Mouse (Mus musculus) hindbrain, postnatal 0 days (tissue): ENCODE data around the gene Dgkd. TPM values are rescaled to one million over a fixed set of nuclear protein-coding genes. Genes with fewer than 3 reads are reported as not detected.

Source experiments
- ATAC-seq: fragments of 200-750 bp; cut with Nextera tagmentation; 2 replicates; pipeline ENCODE4 v1.8.0; 2017; ENCODE audit warnings: mild to moderate bottlenecking, moderate TSS enrichment, moderate library complexity
- DNase-seq: peaks from one replicate; pipeline ENCODE4 v3.0.0-alpha.2; 2015; ENCODE audit warnings: low spot score
- H3K27ac ChIP-seq: fragments of 300-500 bp; sonication (generic); 2 replicates; pipeline ENCODE4 v1.5.1; 2014; ENCODE audit warnings: mild to moderate bottlenecking
- H3K27me3 ChIP-seq: fragments of 300-500 bp; sonication (generic); 2 replicates; pipeline ENCODE4 v1.6.1; 2014; ENCODE audit warnings: low read length, mixed read lengths; ENCODE audit not compliant: insufficient read depth
- H3K36me3 ChIP-seq: fragments of 300-500 bp; sonication (generic); 2 replicates; pipeline ENCODE4 v1.6.1; 2014; ENCODE audit warnings: low read length, mixed read lengths; ENCODE audit not compliant: insufficient read depth
- H3K4me1 ChIP-seq: fragments of 300-500 bp; sonication (generic); 2 replicates; pipeline ENCODE4 v1.6.1; 2014; ENCODE audit warnings: antibody characterized with exemption, low read length, mixed read lengths; ENCODE audit not compliant: insufficient read depth
- H3K4me2 ChIP-seq: fragments of 300-500 bp; sonication (generic); 2 replicates; pipeline ENCODE4 v1.6.1; 2014; ENCODE audit warnings: low read depth, mild to moderate bottlenecking, low read length, moderate library complexity, mixed read lengths
- H3K4me3 ChIP-seq: fragments of 300-500 bp; sonication (generic); 2 replicates; pipeline ENCODE4 v1.5.1; 2014; ENCODE audit warnings: low read length
- H3K9ac ChIP-seq: fragments of 300-500 bp; sonication (generic); replicated peaks from 2 replicates; pipeline ENCODE4 v1.6.1; 2014; ENCODE audit warnings: mild to moderate bottlenecking, low read length, moderate library complexity, mixed read lengths
- H3K9me3 ChIP-seq: fragments of 300-500 bp; sonication (generic); 2 replicates; pipeline ENCODE4 v1.6.1; 2016; ENCODE audit warnings: low read length, mixed read lengths
- CTCF ChIP-seq: IDR thresholded peaks from 2 replicates; pipeline ENCODE4 v1.5.1; 2016; ENCODE audit warnings: antibody characterized with exemption, control low read depth, low read depth
- WGBS: fragments of 180-500 bp; shearing (Covaris S2); extraction: QIAGEN DNeasy Blood & Tissue Kit; methylation state at CpG from one replicate; pipeline ENCODE4 v1.1.7; 2014; 5-methylcytosine and 5-hydroxymethylcytosine counted together
- polyA plus RNA-seq: library from polyadenylated mRNA; unstranded; fragments of >200 nt; fragmentation: Nextera tagmentation; extraction: Ambion mirVana; gene quantifications from 2 replicates; pipeline ENCODE4 v1.2.1, GENCODE M21; 2015
- total RNA-seq: library from RNA; depleted of rRNA; stranded (reverse); fragments of >200 nt; gene quantifications from 2 replicates; pipeline ENCODE4 v1.2.3, GENCODE M21; 2014

Gene Dgkd
- total and polyA plus RNA-seq, 2 experiments from 2014 or later: 33.5 to 78.0 TPM

DNA sequence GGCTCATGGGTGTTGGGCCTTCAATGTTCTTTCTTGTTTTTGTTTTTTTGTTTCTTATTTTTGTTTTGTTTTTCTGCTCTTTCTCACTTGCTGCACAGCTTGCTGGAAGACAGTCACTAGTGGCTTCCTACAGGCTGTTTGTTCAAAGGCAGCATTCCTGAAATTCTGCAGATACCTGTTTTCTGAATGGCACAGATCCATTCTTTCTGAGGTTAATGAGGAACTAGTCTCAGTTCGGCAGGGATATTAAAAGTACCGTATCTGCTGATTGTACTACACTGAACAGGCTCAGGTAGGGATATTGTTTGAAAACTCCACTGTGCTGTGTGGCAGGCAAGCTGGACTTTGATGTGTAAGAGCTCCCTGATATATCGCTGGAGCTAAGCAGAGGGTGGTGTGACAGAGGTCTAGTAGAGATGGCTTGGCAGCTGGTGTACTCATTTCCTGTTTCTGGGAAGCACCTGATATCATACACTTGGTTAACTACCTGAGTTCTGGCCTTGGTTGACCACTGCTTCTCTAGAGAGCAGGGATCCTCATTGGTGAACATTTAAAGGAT lies 67.0 kb downstream of the Dgkd start:
- H3K36me3 ChIP-seq: peaks cover 40% of the 10 kb centered on the region
- no peak overlapping the region for H3K9ac ChIP-seq
- no peak overlapping the region for H3K4me3 ChIP-seq
- ATAC-seq: no peak
- H3K27ac ChIP-seq: no peak overlapping the region
- TF ChIP-seq CTCF: no peak
- no peak overlapping the region for H3K4me2 ChIP-seq
- H3K4me1 ChIP-seq: no peaks in the 10 kb centered on the region
- DNase-seq: no peak
- no peaks in the 10 kb centered on the region for H3K9me3 ChIP-seq
- no peaks in the 10 kb centered on the region for H3K27me3 ChIP-seq
- WGBS: 88% methylated on average over 3 of the region's 3 CpGs

DNA sequence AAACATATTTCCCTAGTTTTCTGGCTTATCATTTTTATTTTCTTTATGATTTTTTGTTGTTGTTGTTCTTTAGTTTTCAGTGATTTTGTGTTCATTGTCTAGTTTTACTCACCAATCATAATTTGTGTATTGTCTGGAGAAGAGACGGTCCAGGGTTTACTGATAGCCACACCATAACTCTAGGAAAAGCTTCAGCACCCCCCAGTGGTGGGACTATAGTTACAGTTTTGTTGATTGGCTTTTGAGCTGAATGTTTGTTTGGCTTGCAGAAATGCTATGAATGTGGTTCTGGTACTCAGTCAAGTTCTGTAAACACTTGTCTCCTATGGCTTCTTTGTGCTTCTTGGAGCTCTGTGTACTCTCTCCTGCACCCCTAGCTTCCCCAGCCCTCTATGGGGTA lies 69.6 kb downstream of the Dgkd start:
- Histone ChIP-seq H3K4me2 (no peak overlapping the region), H3K27ac (no peak overlapping the region), H3K9me3 (no peaks in the 10 kb centered on the region), H3K4me3 (no peak overlapping the region), H3K36me3 (peaks cover 58% of the 10 kb centered on the region), H3K9ac (no peak overlapping the region), H3K27me3 (no peaks in the 10 kb centered on the region), H3K4me1 (no peaks in the 10 kb centered on the region)
- WGBS: 28% methylated on average over 1 of the region's 1 CpGs
- peak; percentile 50 for DNase-seq
- ATAC-seq: no peak
- peak; percentile 64 for TF ChIP-seq CTCF

DNA sequence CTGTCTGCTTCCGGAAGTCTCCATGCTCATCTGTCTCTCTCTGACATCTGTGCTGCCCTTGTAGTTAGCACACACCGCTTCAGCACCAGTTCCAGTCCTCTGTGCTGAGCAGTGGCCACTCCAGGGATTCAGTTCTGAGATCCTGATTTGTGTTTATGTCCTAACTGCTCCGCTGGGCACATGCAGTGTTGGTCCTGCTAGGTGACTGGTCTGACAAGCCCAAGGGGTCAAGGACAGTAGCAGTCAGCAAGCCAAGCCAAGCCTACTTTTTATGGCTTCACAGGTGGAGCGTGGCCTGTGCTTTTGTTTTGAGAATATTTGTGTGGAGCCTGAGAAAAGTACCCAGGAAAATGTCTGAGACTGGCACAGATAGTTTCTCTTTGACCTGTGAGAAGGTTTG lies 71.8 kb downstream of the Dgkd start:
- 89% methylated on average over 4 of the region's 4 CpGs for WGBS
- Histone ChIP-seq H3K27ac (no peak overlapping the region), H3K36me3 (peaks cover 55% of the 10 kb centered on the region), H3K9ac (no peak overlapping the region), H3K4me3 (no peak overlapping the region), H3K4me1 (no peaks in the 10 kb centered on the region), H3K4me2 (no peak overlapping the region), H3K27me3 (no peaks in the 10 kb centered on the region), H3K9me3 (no peaks in the 10 kb centered on the region)
- ATAC-seq (no peak), DNase-seq (no peak)
- no peak for TF ChIP-seq CTCF

DNA sequence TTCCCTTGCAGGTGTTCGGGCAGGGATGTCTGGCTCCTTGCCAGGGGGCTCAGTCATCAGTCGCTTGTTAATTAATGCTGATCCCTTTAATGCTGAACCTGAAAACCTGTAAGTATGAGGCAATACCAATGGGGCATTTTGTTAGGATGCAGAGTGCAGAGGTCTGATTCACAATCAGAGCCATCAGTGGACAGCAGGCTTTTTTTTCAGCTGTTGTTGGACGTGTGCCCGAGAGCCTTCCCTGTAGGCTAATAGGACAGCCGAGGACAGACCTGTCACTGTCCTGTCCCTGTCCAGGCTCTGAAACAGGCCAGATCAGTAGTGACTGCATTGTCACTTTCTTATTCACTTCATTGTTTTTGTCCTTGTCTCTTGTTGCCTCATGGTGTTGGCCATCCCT lies 76.6 kb downstream of the Dgkd start:
- WGBS: 60% methylated on average over 5 of the region's 5 CpGs
- H3K27ac ChIP-seq: no peak overlapping the region
- H3K9ac ChIP-seq: no peak overlapping the region
- H3K4me2 ChIP-seq: no peak overlapping the region
- H3K36me3 ChIP-seq: peaks cover 43% of the 10 kb centered on the region; the same call in 1 of the 2 replicates
- DNase-seq: peak; percentile 40
- TF ChIP-seq CTCF: no peak
- no peaks in the 10 kb centered on the region for H3K27me3 ChIP-seq
- no peaks in the 10 kb centered on the region for H3K9me3 ChIP-seq
- H3K4me1 ChIP-seq: no peaks in the 10 kb centered on the region
- no peak for ATAC-seq
- H3K4me3 ChIP-seq: no peak overlapping the region

DNA sequence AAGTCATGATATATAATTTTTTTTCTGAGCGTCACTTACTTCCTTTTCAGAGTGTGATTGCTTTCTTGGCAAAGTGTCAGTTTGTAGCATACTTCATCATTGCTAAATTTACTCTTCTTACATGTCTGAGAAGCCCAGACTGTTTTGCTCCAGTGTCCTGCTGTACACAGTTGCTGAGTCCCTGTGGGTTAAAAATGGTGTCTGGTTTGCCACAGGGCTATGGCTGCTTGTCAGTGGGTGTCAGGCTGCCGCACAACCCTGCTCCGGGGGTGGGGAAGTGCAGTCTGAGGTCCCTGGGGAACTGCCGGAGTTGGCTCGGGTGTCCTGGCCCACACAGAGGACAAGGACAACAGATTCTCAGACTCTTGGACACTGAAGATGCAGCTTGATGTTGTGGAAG lies 80.0 kb downstream of the Dgkd start:
- WGBS: 73% methylated on average over 5 of the region's 5 CpGs
- ATAC-seq: no peak

DNA sequence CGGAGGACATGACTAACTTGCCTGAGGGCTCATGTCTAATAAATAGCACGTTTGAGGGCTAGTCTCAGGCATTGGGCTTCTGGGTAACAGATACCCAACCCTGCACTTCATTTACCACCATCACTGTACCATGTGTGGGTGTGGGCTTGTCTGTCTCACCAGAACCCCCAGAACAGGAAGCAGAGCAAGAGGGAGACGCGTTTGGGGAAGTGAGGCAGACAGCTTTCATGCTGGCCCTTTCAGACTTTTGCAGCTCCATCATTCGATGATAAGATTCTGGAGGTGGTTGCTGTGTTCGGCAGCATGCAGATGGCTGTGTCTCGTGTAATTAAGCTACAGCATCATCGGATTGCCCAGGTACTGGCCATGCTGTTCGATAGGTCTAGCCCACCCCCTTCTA lies 82.0 kb downstream of the Dgkd start:
- Histone ChIP-seq H3K4me1 (no peaks in the 10 kb centered on the region), H3K27me3 (no peaks in the 10 kb centered on the region), H3K9me3 (no peaks in the 10 kb centered on the region), H3K36me3 (peaks cover 40% of the 10 kb centered on the region), H3K9ac (no peak overlapping the region), H3K27ac (no peak overlapping the region), H3K4me2 (no peak overlapping the region), H3K4me3 (no peak overlapping the region)
- 90% methylated on average over 9 of the region's 9 CpGs for WGBS
- ATAC-seq: no peak
- no peak for TF ChIP-seq CTCF
- no peak for DNase-seq

More for the DNA sequence above, 80.0 kb downstream of the Dgkd start:
- DNase-seq: no peak
- H3K4me3 ChIP-seq: no peak overlapping the region
- no peak for TF ChIP-seq CTCF
- H3K36me3 ChIP-seq: peaks cover 28% of the 10 kb centered on the region; the same call in 1 of the 2 replicates
- H3K4me1 ChIP-seq: no peaks in the 10 kb centered on the region
- H3K27me3 ChIP-seq: no peaks in the 10 kb centered on the region
- H3K27ac ChIP-seq: no peak overlapping the region
- H3K9me3 ChIP-seq: no peaks in the 10 kb centered on the region
- H3K4me2 ChIP-seq: no peak overlapping the region
- no peak overlapping the region for H3K9ac ChIP-seq

DNA sequence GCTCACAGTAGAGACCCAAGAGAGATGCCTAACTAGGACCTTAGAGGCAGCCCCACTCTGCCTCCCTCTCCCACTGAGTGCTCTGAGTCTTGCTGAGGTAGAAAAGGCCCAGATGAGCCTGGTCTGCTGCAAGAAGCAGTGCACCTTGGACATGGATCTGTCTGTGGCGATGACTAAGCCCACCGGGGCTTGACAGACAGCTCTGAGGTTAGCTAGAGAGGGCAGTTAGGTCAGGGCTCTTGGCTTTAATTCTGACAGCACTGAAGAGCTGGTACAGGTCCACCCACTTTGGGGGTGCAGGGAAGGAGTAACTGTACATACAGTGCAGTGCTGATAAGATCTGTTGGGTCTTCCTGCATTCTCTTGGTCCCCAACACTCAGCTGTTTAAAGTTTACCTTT lies 82.5 kb downstream of the Dgkd start:
- Histone ChIP-seq H3K27ac (no peak overlapping the region), H3K36me3 (peaks cover 44% of the 10 kb centered on the region), H3K9ac (no peak overlapping the region), H3K9me3 (no peaks in the 10 kb centered on the region), H3K27me3 (no peaks in the 10 kb centered on the region), H3K4me3 (no peak overlapping the region), H3K4me2 (no peak overlapping the region), H3K4me1 (no peaks in the 10 kb centered on the region)
- no peak for ATAC-seq
- no peak for DNase-seq
- 91% methylated on average over 2 of the region's 2 CpGs for WGBS
- TF ChIP-seq CTCF: no peak
